Mouse (Mus musculus) liver, adult (tissue): ENCODE data around the gene Pla2g16.

Experiments
- GATA4 ChIP-seq: IDR thresholded peaks from 2 replicates; pipeline ENCODE4 v1.6.1; 2014; ENCODE audit warnings: mild to moderate bottlenecking, low read length; ENCODE audit not compliant: insufficient replicate concordance

Gene Pla2g16

DNA sequence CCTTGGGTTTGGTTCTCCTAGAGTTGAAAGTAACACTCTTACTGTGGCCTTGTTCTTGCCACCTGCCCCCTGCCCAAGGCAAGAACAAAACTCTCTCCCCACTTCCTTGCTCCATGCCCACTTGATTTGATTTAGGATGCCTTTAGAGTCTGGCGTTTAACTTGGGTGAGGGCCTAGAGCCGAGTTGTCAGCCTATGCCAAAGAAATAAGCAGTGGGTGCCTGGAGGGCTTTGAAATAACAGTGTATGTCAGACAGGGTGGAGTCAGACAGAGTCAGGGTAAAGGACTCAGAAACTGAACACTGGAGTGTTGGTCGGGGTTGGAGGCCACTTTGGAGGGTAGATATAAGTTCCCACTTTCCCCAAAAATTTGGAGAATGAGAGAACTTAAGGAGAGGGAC is 59.8 kb downstream of the Pla2g16 start:
- TF ChIP-seq GATA4, result no peak

DNA sequence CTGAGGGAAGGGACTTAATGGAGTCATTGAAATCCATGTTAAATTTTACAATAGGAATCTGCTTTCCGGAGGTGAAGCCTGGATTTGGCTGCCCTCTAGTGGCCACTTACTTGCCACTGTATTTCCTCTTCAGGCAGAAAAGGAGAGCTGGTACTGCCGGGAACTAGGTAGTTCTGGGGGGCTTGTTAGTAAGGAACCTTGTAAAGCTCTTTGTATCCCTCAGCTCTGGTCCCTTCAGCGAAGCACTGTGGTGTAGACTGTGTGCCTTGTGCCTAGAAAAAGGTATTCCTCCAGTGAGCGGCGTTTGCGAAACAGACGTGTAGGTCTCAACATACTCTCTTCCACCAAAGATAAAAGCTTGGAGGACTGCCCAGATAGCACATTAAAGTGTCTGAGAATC is 60.4 kb downstream of the Pla2g16 start:
- TF ChIP-seq GATA4, result no peak

DNA sequence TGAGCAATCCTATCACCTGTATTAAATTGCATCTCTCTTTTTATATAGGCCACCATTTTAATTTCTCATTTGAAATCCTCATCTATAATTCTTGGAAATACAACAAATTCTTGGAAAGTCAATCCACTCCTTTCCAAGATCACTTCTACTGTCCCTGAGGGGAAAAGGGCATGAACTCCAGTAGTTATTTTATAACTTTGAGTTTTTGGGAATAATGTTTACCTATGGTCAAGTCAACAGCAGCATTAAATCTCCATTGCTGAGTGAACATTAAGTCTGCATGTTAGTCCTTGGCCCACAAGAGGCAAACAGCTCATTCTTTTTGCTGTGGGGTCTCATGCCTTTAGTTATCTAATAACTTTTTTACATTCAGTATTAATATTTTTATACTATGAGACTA is 75.8 kb downstream of the Pla2g16 start:
- no peak for TF ChIP-seq GATA4

DNA sequence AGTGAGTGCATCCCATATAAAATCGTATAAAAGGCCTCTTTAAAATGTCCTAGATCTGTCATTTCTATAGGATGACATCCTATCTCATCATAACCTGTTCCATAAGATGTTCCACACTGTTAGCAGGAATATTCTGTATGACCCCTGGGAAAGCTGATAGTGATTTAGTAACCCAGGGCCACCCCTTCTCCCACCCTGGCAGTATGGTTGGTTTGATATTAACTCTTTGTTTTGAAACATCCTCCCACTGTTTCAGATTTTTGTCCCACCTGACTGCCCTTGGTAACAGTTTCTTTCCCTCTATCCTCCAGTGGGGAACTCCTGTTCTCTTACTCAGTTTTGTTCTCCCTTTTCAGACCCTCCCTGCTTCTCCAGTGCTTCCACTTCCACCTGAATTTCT is 76.5 kb downstream of the Pla2g16 start:
- no peak for TF ChIP-seq GATA4
